Mouse (Mus musculus) kidney, embryonic 14.5 days (tissue): ENCODE measurements around the gene Itga11. TPM values are rescaled to one million over a fixed set of nuclear protein-coding genes. Genes with fewer than 3 reads are reported as not detected.
"Not testable (repeated sequence)": the region's sequence is repeated elsewhere in the genome, so short reads cannot be mapped to it uniquely, and the experiment has no call there.

Source experiments
- ATAC-seq: fragments of 200-750 bp; cut with Nextera tagmentation; 2 replicates; pipeline ENCODE4 v1.8.0; 2017; ENCODE audit warnings: moderate number of reproducible peaks, mild to moderate bottlenecking, moderate TSS enrichment, moderate library complexity; ENCODE audit not compliant: low FRiP score, low TSS enrichment
- H3K27ac ChIP-seq: fragments of 300-500 bp; sonication (generic); 2 replicates; pipeline ENCODE4 v1.5.1; 2014; ENCODE audit warnings: low read depth, mild to moderate bottlenecking, low read length, moderate library complexity, mixed read lengths
- H3K27me3 ChIP-seq: fragments of 300-500 bp; sonication (generic); 2 replicates; pipeline ENCODE4 v1.6.1; 2014; ENCODE audit warnings: mild to moderate bottlenecking, low read length; ENCODE audit not compliant: control insufficient read depth, insufficient read depth
- H3K36me3 ChIP-seq: fragments of 300-500 bp; sonication (generic); 2 replicates; pipeline ENCODE4 v1.6.1; 2014; ENCODE audit warnings: low read length, mixed read lengths; ENCODE audit not compliant: control insufficient read depth, insufficient read depth
- H3K4me1 ChIP-seq: fragments of 300-500 bp; sonication (generic); 2 replicates; pipeline ENCODE4 v1.6.1; 2014; ENCODE audit warnings: low read length, mixed read lengths; ENCODE audit not compliant: control insufficient read depth, insufficient read depth
- H3K4me2 ChIP-seq: fragments of 300-500 bp; sonication (generic); replicated peaks from 2 replicates; pipeline ENCODE4 v1.6.1; 2014; ENCODE audit warnings: low read depth, mild to moderate bottlenecking, low read length
- H3K4me3 ChIP-seq: fragments of 300-500 bp; sonication (generic); 2 replicates; pipeline ENCODE4 v1.5.1; 2014; ENCODE audit warnings: mild to moderate bottlenecking, low read length
- H3K9ac ChIP-seq: fragments of 300-500 bp; sonication (generic); 2 replicates; pipeline ENCODE4 v1.6.1; 2014; ENCODE audit warnings: low read depth, mild to moderate bottlenecking, low read length, moderate library complexity
- H3K9me3 ChIP-seq: fragments of 300-500 bp; sonication (generic); 2 replicates; pipeline ENCODE4 v1.6.1; 2016; ENCODE audit warnings: low read length; ENCODE audit not compliant: control insufficient read depth
- WGBS: fragments of 180-500 bp; shearing (Covaris S2); extraction: QIAGEN DNeasy Blood & Tissue Kit; methylation state at CpG from one replicate; pipeline ENCODE4 v1.1.7; 2014; 5-methylcytosine and 5-hydroxymethylcytosine counted together
- polyA plus RNA-seq: library from polyadenylated mRNA; unstranded; fragments of >200 nt; fragmentation: Nextera tagmentation; extraction: Ambion mirVana; gene quantifications from 2 replicates; pipeline ENCODE4 v1.2.1, GENCODE M21; 2014

Gene Itga11
- polyA plus RNA-seq, 1 experiment from 2014 or later = 0.95 TPM

- Histone ChIP-seq H3K9ac (no peak overlapping the region), H3K4me2 (peak overlapping the region; percentile 4; the same call in 1 of the 2 replicates), H3K27ac (no peak overlapping the region), H3K9me3 (no peaks in the 10 kb centered on the region), H3K4me3 (no peak overlapping the region), H3K4me1 (peaks cover 18% of the 10 kb centered on the region), H3K27me3 (no peaks in the 10 kb centered on the region), H3K36me3 (no peaks in the 10 kb centered on the region)
- peak; percentile 30; the same call in 1 of the 2 replicates for ATAC-seq
- WGBS = 37% methylated on average over 16 of the region's 16 CpGs
Measured at GRCm38 (mm10) chr9:62782976-62783781, 105.6 kb downstream of the Itga11 start.

DNA sequence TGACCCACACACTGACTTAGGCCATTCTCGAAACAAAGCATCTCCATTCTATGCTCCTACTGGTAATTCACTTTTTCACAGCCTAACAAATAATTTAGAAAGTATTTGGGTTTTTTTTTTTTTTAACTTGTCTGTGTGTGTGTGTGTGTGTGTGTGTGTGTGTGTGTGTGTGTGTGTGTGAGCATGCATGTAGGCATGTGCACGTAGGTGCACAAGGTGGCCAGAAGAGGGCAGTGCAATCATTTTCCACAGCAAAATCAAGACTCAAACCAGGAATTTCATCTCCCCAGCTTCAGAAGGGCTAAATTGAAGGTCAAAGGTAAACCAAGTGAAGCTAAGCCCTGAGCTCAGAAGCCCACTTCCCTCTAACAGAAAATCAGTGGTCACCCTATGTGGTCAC is 106.6 kb downstream of the Itga11 start:
- no peak overlapping the region for H3K27ac ChIP-seq
- no peak overlapping the region for H3K9ac ChIP-seq
- H3K9me3 ChIP-seq = no peaks in the 10 kb centered on the region
- ATAC-seq = no peak
- H3K36me3 ChIP-seq = no peaks in the 10 kb centered on the region
- peaks cover 18% of the 10 kb centered on the region for H3K4me1 ChIP-seq
- H3K4me3 ChIP-seq = no peak overlapping the region
- H3K4me2 ChIP-seq = no peak overlapping the region
- 92% methylated on average over 2 of the region's 2 CpGs for WGBS
- H3K27me3 ChIP-seq = no peaks in the 10 kb centered on the region

GRCm38 (mm10) chr9:62786721-62787120 is 109.1 kb downstream of the Itga11 start:
- 78% methylated on average over 5 of the region's 5 CpGs for WGBS
- Histone ChIP-seq H3K4me3 (no peak overlapping the region), H3K36me3 (no peaks in the 10 kb centered on the region), H3K4me1 (peaks cover 13% of the 10 kb centered on the region), H3K4me2 (no peak overlapping the region), H3K27me3 (no peaks in the 10 kb centered on the region), H3K9me3 (no peaks in the 10 kb centered on the region), H3K9ac (no peak overlapping the region), H3K27ac (no peak overlapping the region)
- no peak for ATAC-seq

DNA sequence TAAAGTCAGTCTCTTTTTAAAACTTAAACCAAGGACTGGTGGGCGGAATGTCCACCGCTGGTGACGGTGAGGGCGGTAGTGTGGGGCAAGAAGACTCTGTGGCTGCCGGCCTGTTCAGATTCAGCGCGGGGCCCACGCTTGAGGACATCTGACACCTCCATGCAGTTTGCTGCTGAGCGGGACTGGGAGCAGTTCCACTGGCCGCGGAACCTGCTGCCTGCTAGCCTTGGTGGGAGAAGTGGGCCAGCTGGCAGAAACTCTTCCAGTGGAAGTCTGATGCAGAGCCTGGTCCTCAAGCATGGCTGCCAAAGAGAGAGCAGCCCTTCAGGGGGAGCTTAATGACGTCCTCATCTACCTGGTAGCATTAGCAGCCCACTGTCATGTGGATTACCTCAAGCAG is 112.2 kb downstream of the Itga11 start:
- Histone ChIP-seq H3K4me2 (no peak overlapping the region), H3K27ac (no peak overlapping the region), H3K27me3 (no peaks in the 10 kb centered on the region), H3K4me3 (no peak overlapping the region), H3K9ac (no peak overlapping the region), H3K4me1 (no peaks in the 10 kb centered on the region), H3K36me3 (peaks cover 13% of the 10 kb centered on the region; the same call in 1 of the 2 replicates), H3K9me3 (no peaks in the 10 kb centered on the region)
- no peak for ATAC-seq
- 87% methylated on average over 12 of the region's 12 CpGs for WGBS

DNA sequence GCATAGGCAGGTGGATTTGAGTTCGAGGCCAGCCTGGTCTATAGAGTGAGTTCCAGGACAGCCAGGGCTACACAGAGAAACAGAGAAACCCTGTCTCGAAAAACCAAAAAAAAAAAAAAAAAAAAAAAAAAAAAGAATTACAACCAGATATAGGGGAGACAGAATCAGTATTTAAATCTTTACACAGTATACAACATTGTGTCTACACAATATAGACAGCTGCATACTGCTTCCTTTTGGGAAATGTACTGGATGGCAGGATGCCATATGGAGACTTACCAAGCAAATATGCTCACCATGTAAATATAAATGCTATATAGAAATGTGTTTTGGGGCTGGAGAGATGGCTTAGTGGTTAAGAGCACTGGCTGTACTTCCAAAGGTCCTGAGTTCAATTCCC is 121.6 kb downstream of the Itga11 start:
- not testable (repeated sequence) for H3K9ac ChIP-seq, H3K9me3 ChIP-seq, H3K27ac ChIP-seq, H3K27me3 ChIP-seq, H3K4me2 ChIP-seq, H3K4me3 ChIP-seq, H3K4me1 ChIP-seq, ATAC-seq
- WGBS = 87% methylated on average over 2 of the region's 2 CpGs
- peaks cover 44% of the 10 kb centered on the region for H3K36me3 ChIP-seq

DNA sequence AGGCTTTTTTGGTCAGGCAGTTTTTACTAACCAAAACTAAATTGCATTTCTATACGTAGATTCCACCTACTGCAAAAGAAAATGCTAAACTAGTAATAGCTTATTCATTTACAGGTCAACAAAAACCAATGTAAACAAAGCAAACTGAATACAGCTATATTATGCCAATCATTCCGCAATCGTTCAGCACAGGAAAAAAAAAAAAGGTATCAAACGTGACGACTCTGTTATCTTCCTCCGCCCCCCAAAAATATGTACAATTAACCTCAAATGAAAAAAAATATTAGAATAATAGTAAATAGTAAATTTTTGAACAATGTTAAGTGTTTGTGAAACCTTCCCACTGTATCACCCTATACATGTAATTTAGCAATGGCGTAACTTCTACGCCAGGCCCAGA is 132.5 kb downstream of the Itga11 start:
- Histone ChIP-seq H3K27ac (no peak overlapping the region), H3K4me1 (peaks cover 8% of the 10 kb centered on the region), H3K4me3 (peak overlapping the region; percentile 98), H3K27me3 (no peaks in the 10 kb centered on the region), H3K9me3 (no peaks in the 10 kb centered on the region), H3K4me2 (peak overlapping the region; percentile 77), H3K9ac (peak overlapping the region; percentile 97; the same call in 1 of the 2 replicates), H3K36me3 (no peaks in the 10 kb centered on the region)
- no peak for ATAC-seq
- 16% methylated on average over 8 of the region's 8 CpGs for WGBS

GRCm38 (mm10) chr9:62810543-62811515 is 133.2 kb downstream of the Itga11 start:
- peak overlapping the region; percentile 97 for H3K9ac ChIP-seq

GRCm38 (mm10) chr9:62811516-62812121 is 134.0 kb downstream of the Itga11 start, which contains the start of gene Fem1b:
Gene Fem1b (minus strand): TSS chr9:62811934.
- Histone ChIP-seq H3K4me2 (peak within 1 kb of the TSS; percentile 77), H3K36me3 (no peaks in the 10 kb centered on the region), H3K4me3 (peak within 1 kb of the TSS; percentile 98), H3K27me3 (no peaks in the 10 kb centered on the region), H3K27ac (peak within 1 kb of the TSS; percentile 95), H3K9me3 (no peaks in the 10 kb centered on the region), H3K9ac (peak within 1 kb of the TSS; percentile 97), H3K4me1 (peaks cover 8% of the 10 kb centered on the region)
- peak; percentile 93 for ATAC-seq
- under 1% methylated on average over 49 of the region's 68 CpGs for WGBS

More at GRCm38 (mm10) chr9:62810543-62811515, 133.2 kb downstream of the Itga11 start:
- peak; percentile 67 for ATAC-seq
- H3K27me3 ChIP-seq = no peaks in the 10 kb centered on the region
- H3K27ac ChIP-seq = peak overlapping the region; percentile 95
- no peaks in the 10 kb centered on the region for H3K9me3 ChIP-seq
- H3K4me3 ChIP-seq = peak overlapping the region; percentile 98
- no peaks in the 10 kb centered on the region for H3K36me3 ChIP-seq
- H3K4me1 ChIP-seq = peaks cover 8% of the 10 kb centered on the region
- H3K4me2 ChIP-seq = peak overlapping the region; percentile 77
- WGBS = under 1% methylated on average over 56 of the region's 58 CpGs
